9 mouse cellular contexts compared by ENCODE assay signal in the genomic region with DNA sequence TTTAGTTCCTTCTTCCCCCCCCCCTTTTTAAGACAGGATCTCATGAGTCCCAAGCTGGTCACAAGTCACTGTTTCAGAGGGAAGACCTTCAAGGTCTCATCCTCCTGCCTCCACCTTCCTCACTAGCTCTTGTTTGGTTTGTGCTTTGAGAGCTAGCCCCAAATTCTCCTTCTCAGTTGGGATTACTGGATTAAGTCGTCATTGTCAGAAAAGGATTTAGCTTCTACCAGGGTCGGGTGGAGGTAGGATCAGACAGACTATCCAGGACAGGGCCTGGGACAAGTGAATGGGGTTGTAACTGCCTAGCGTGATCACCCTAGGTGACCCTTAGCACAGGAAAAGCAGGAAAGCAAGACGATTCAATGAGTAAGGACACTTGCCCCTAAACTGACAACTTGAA. TPM values are rescaled to one million over a fixed set of nuclear protein-coding genes. Genes with fewer than 3 reads are reported as not detected.
DNase-seq lines count a peak whose midpoint lies in the region; ATAC-seq lines count a peak whose summit lies in the region.
"Had no signal": no experiment of that assay in that cellular context is flagged by ENCODE, and none has a peak within 500 bp of the region (broad histone marks: within the 10 kb centered on the region; RNA-seq: fewer than 3 reads in every experiment).

No protein-coding gene starts in this region.

- no peak overlapping the region for H3K27ac ChIP-seq in kidney, embryonic 15.5 days
- no peak overlapping the region for H3K27ac ChIP-seq in embryonic facial prominence, embryonic 12.5 days
- H3K27ac ChIP-seq in intestine, embryonic 14.5 days (ENCODE audit: low read depth) = no peak overlapping the region
- H3K27ac ChIP-seq in midbrain, embryonic 16.5 days (ENCODE audit: low read length) = no peak overlapping the region

- peak overlapping the region; percentile 76 for H3K4me2 ChIP-seq in kidney, embryonic 15.5 days
- H3K4me2 ChIP-seq in embryonic facial prominence, embryonic 12.5 days (replicated peaks) = peak overlapping the region; percentile 72
- peak overlapping the region; percentile 68 for H3K4me2 ChIP-seq in intestine, embryonic 14.5 days (ENCODE audit: low read length)
- H3K4me2 ChIP-seq in midbrain, embryonic 16.5 days (ENCODE audit: low read length) = peak overlapping the region; percentile 78

- WGBS in kidney, embryonic 15.5 days = 51% methylated on average over 4 of the region's 4 CpGs
- 44% methylated on average over 4 of the region's 4 CpGs for WGBS in embryonic facial prominence, embryonic 12.5 days
- 49% methylated on average over 4 of the region's 4 CpGs for WGBS in intestine, embryonic 14.5 days
- 19% methylated on average over 4 of the region's 4 CpGs for WGBS in midbrain, embryonic 16.5 days

- peak overlapping the region; percentile 82; the same call in 1 of the 2 replicates for H3K9ac ChIP-seq in kidney, embryonic 15.5 days
- H3K9ac ChIP-seq in embryonic facial prominence, embryonic 12.5 days = peak overlapping the region; percentile 93; the same call in 1 of the 2 replicates
- H3K9ac ChIP-seq in intestine, embryonic 14.5 days (ENCODE audit: low read length) = peak overlapping the region; percentile 22; the same call in 1 of the 2 replicates
- no peak overlapping the region for H3K9ac ChIP-seq in midbrain, embryonic 16.5 days (ENCODE audit: low read depth, low read length)

- H3K27me3 ChIP-seq in kidney, embryonic 15.5 days = no peaks in the 10 kb centered on the region
- no peaks in the 10 kb centered on the region for H3K27me3 ChIP-seq in embryonic facial prominence, embryonic 12.5 days
- H3K27me3 ChIP-seq in intestine, embryonic 14.5 days (replicated peaks; ENCODE audit: control insufficient read depth, insufficient read depth, low read length) = no peaks in the 10 kb centered on the region
- no peaks in the 10 kb centered on the region for H3K27me3 ChIP-seq in midbrain, embryonic 16.5 days (ENCODE audit: control insufficient read depth, insufficient read depth, low read depth, low read length)

- H3K4me3 ChIP-seq in kidney, embryonic 15.5 days (replicated peaks) = peak overlapping the region; percentile 86
- H3K4me3 ChIP-seq in embryonic facial prominence, embryonic 12.5 days = peak overlapping the region; percentile 91
- peak overlapping the region; percentile 88 for H3K4me3 ChIP-seq in intestine, embryonic 14.5 days (ENCODE audit: low read depth, low read length)
- H3K4me3 ChIP-seq in midbrain, embryonic 16.5 days (ENCODE audit: low read depth, low read length) = peak overlapping the region; percentile 77

- ATAC-seq in kidney, embryonic 15.5 days (replicated peaks; ENCODE audit: low FRiP score) = no peak
- ATAC-seq in embryonic facial prominence, embryonic 12.5 days (ENCODE audit: insufficient number of reproducible peaks, insufficient read depth, low FRiP score, low TSS enrichment) = no peak
- no peak for ATAC-seq in intestine, embryonic 14.5 days (replicated peaks; ENCODE audit: low FRiP score, low TSS enrichment, low read depth)
- no peak for ATAC-seq in midbrain, embryonic 16.5 days

- peaks cover 27% of the 10 kb centered on the region for H3K4me1 ChIP-seq in kidney, embryonic 15.5 days
- peaks cover 17% of the 10 kb centered on the region for H3K4me1 ChIP-seq in embryonic facial prominence, embryonic 12.5 days
- peaks cover 12% of the 10 kb centered on the region for H3K4me1 ChIP-seq in intestine, embryonic 14.5 days (replicated peaks; ENCODE audit: control insufficient read depth, insufficient read depth, low read length)
- peaks cover 26% of the 10 kb centered on the region for H3K4me1 ChIP-seq in midbrain, embryonic 16.5 days (ENCODE audit: control insufficient read depth, insufficient read depth, low read length)

- H3K36me3 ChIP-seq in kidney, embryonic 15.5 days = peaks cover 31% of the 10 kb centered on the region
- 0 out of 2 replicates have a peak, but pooled peaks cover 6% of the 10 kb centered on the region for H3K36me3 ChIP-seq in embryonic facial prominence, embryonic 12.5 days
- peaks cover 23% of the 10 kb centered on the region for H3K36me3 ChIP-seq in intestine, embryonic 14.5 days (ENCODE audit: control insufficient read depth, insufficient read depth, low read length)
- H3K36me3 ChIP-seq in midbrain, embryonic 16.5 days (ENCODE audit: control insufficient read depth, insufficient read depth, low read length) = no peaks in the 10 kb centered on the region

- no peaks in the 10 kb centered on the region for H3K9me3 ChIP-seq in kidney, embryonic 15.5 days (replicated peaks)
- H3K9me3 ChIP-seq in embryonic facial prominence, embryonic 12.5 days = no peaks in the 10 kb centered on the region
- H3K9me3 ChIP-seq in intestine, embryonic 14.5 days (ENCODE audit: control insufficient read depth, low read length) = no peaks in the 10 kb centered on the region
- H3K9me3 ChIP-seq in midbrain, embryonic 16.5 days (replicated peaks; ENCODE audit: control insufficient read depth, low read length, poor library complexity, severe bottlenecking) = no peaks in the 10 kb centered on the region

- DNase-seq in kidney, adult 9 months = no peak
- DNase-seq in intestine, embryonic 14.5 days (ENCODE audit: low spot score) = no peak
- no peak for DNase-seq in ovary, postnatal 36 days (ENCODE audit: low spot score)
- DNase-seq in adrenal gland, postnatal 10 days = no peak
- DNase-seq in B cell, adult 2 months = no peak
- DNase-seq: right cerebral cortex, postnatal 4 days had no signal

RNA-seq across cellular contexts. Expression of gene Ccdc117, which starts 1.7 kb away (rescaled TPM):
- polyA plus RNA-seq in kidney, embryonic 15.5 days (2015; fragmentation: Nextera tagmentation; extraction: Ambion mirVana) = 18.8 and 19.7 TPM in 2 replicates
- 26.5 and 29.6 TPM in 2 replicates for polyA plus RNA-seq in embryonic facial prominence, embryonic 12.5 days (2016; fragmentation: Nextera tagmentation; extraction: Ambion mirVana)
- polyA plus RNA-seq in intestine, embryonic 14.5 days (2014; fragmentation: Nextera tagmentation; extraction: Ambion mirVana) = 16.8 and 17.3 TPM in 2 replicates
- 9.9 and 10.6 TPM in 2 replicates for polyA plus RNA-seq in midbrain, embryonic 16.5 days (2015; fragmentation: Nextera tagmentation; extraction: Ambion mirVana)
- total RNA-seq in adrenal gland, postnatal 10 days (2021) = 10 to 100 TPM; 19.2 to 21.5 TPM

RNA-seq across cellular contexts. Expression of gene Xbp1, which starts 19.9 kb away (rescaled TPM):
- polyA plus RNA-seq in kidney, embryonic 15.5 days (2015; fragmentation: Nextera tagmentation; extraction: Ambion mirVana) = 189 and 200 TPM in 2 replicates
- polyA plus RNA-seq in embryonic facial prominence, embryonic 12.5 days (2016; fragmentation: Nextera tagmentation; extraction: Ambion mirVana) = 152 and 160 TPM in 2 replicates
- polyA plus RNA-seq in intestine, embryonic 14.5 days (2014; fragmentation: Nextera tagmentation; extraction: Ambion mirVana) = 168 and 202 TPM in 2 replicates
- 145 and 156 TPM in 2 replicates for polyA plus RNA-seq in midbrain, embryonic 16.5 days (2015; fragmentation: Nextera tagmentation; extraction: Ambion mirVana)
- 100 to 1,000 TPM; 100 to 121 TPM for total RNA-seq in adrenal gland, postnatal 10 days (2021)

RNA-seq across cellular contexts. Expression of gene Ankrd36, which starts 29.2 kb away (rescaled TPM):
- polyA plus RNA-seq in kidney, embryonic 15.5 days (2015; fragmentation: Nextera tagmentation; extraction: Ambion mirVana) = not detected in 2 replicates
- polyA plus RNA-seq in embryonic facial prominence, embryonic 12.5 days (2016; fragmentation: Nextera tagmentation; extraction: Ambion mirVana) = 0.13 TPM in 1 of 2 replicates, not detected in the other
- polyA plus RNA-seq in intestine, embryonic 14.5 days (2014; fragmentation: Nextera tagmentation; extraction: Ambion mirVana) = not detected in 2 replicates
- not detected in 2 replicates for polyA plus RNA-seq in midbrain, embryonic 16.5 days (2015; fragmentation: Nextera tagmentation; extraction: Ambion mirVana)
- total RNA-seq in adrenal gland, postnatal 10 days (2021) = not detected
